Mouse (Mus musculus) C2C12 (cell line): ENCODE measurements around the gene Lpp.

Experiments
- CEBPB ChIP-seq: IDR thresholded peaks from one replicate; pipeline ENCODE4 v1.6.1; 2011; ENCODE audit warnings: low read depth, mild to moderate bottlenecking, control low read depth, moderate library complexity
- CTCF ChIP-seq: IDR thresholded peaks from one replicate; pipeline ENCODE4 v1.5.1; 2011; ENCODE audit not compliant: control insufficient read depth, insufficient read depth, insufficient read length
- MAX ChIP-seq: IDR thresholded peaks from one replicate; pipeline ENCODE4 v1.6.1; 2011; ENCODE audit warnings: mild to moderate bottlenecking, control low read depth
- MYOD1 ChIP-seq: IDR thresholded peaks from one replicate; pipeline ENCODE4 v1.6.1; 2011; ENCODE audit warnings: low read depth; ENCODE audit not compliant: control insufficient read depth, insufficient read length
- MYOG ChIP-seq: IDR thresholded peaks from one replicate; pipeline ENCODE4 v1.6.1; 2011; ENCODE audit not compliant: control insufficient read depth, insufficient read length; ENCODE audit errors: extremely low read depth

- TF ChIP-seq MAX (no peak), CTCF (no peak), MYOD1 (no peak), MYOG (no peak), CEBPB (no peak)
Observed at GRCm38 (mm10) chr16:24973009-24973631, 579.8 kb downstream of the Lpp start.
